Mouse (Mus musculus) c-Kit-positive CD71-positive TER-119-positive erythroid progenitor cells, embryonic 14.5 days (primary cell): ENCODE measurements at regions not wholly inside any gene's neighbourhood (a gene's known extent, or its start where the extent isn't known, plus 50 kb on each side); places are given as distances from the start of the nearest gene placed in this dataset.

Experiments used
- DNase-seq: peaks from one replicate; pipeline ENCODE4 v3.0.0-alpha.2; 2013; ENCODE audit warnings: low spot score

- no peak for DNase-seq
Measured at GRCm38 (mm10) chr8:92132949-92133348, 224.5 kb upstream of the Irx5 start.

DNA sequence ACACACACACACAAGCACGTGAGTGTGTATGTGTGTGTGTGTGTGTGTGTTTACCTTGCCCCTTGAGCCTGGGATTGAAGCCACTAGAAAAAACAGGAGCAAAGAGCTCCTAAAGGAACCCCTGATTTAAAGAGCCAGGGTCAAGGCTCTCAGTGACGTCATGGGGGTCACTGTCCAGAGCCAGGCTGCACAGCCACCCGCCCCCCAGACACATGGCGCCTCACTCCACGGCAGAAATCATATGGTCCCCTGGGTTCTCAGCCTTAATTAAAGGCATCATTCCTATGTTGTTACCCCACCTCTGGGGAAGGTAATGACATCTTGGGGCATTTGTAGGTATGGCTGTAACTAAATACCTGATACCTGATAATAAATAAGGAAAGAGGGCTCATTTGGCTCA, 224.9 kb upstream of the Irx5 start:
- DNase-seq: no peak

DNA sequence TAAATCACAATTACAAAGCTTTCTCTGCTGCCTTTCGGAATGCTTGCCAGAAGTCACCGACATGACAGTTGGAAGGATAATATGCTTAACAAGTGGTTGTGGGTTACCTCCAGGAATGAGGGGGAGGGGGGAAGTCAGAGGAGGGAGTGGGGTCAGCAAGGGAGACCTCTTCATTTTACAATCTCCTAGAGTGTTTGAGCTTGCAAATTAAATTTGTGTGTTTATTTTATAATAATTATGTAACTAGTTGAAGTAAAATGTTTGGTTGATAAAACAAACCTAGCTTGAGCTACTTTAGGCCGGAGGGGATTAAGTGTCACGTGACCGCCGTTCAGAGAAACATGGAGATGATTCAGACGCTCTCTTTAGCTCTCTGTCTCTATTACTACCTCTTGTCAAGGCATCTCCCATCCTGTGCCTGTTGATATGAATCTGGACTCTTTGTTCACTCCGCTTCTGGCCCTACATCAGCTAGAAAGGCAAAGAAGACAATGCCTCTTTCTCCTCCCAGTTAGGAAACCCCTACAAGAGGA, 227.3 kb upstream of the Irx5 start:
- DNase-seq: no peak

- DNase-seq: no peak
Measured at GRCm38 (mm10) chr8:92129241-92130015, 228.0 kb upstream of the Irx5 start.

DNA sequence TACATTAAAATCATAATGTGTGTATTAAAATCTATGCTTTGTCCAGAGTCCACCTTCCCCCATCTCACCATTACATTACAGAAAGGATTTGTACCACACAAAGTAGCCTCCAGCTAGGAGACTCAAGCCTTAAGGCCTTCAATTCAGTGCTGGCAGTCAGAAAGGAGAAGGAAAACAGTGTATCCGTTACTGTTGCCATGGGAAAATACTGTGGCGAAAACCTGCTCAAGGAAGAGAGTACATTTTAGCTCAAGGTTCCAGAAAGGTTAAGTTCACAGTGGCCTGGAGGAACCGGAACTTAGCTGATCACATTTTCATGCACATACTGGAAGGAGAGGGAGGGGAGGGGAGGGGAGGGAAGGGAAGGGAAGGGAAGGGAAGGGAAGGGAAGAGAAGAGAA, 231.8 kb upstream of the Irx5 start:
- DNase-seq: no peak

DNA sequence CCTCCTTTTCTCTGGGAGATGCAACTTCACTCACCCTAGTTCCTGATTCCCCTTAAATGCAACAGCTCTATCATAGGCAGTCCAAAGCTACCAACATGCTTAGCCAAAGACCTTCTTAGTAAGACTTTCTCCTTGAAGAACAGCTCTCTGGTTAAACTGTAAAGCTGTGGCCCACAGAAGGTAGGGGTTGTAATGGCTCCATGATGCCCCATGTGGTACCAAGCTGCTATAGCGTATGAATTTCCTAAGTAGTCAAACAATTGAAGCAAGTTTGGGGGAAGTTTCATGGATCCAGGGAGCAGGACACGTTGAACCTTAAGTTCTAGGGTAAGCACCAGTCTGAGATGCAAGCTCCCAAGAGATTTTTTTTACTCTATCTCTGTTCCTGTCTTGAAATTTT, 236.1 kb upstream of the Irx5 start:
- no peak for DNase-seq

GRCm38 (mm10) chr8:92115479-92116267, 241.8 kb upstream of the Irx5 start:
- no peak for DNase-seq

GRCm38 (mm10) chr8:92114311-92115275, 242.8 kb upstream of the Irx5 start:
- DNase-seq: no peak

GRCm38 (mm10) chr8:92113901-92114300, 243.5 kb upstream of the Irx5 start:
- no peak for DNase-seq

- DNase-seq: no peak
Measured at GRCm38 (mm10) chr8:92113386-92113785, 244.0 kb upstream of the Irx5 start.

- DNase-seq: no peak
Measured at GRCm38 (mm10) chr8:92104561-92104960, 252.9 kb upstream of the Irx5 start.

DNA sequence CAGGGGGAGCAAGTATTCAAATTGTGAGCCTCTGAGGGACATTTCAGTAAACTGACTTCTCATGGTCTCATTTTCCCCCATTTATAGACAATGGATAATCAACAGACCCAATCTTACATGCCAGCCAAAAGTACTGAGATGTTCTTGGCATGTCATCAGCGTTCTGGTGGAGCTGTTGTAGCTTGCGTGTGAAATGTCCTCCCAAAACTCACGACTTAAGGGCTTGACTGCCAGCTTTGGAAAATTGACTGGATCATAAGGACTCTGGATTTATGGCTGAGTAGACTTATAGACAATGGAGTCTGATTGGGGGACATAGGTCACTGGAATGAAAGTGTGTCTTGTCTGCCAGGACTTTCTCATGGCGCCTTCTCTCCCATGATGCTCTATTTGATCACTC, 254.9 kb upstream of the Irx5 start:
- no peak for DNase-seq

GRCm38 (mm10) chr8:92095276-92095675, 262.1 kb upstream of the Irx5 start:
- DNase-seq: no peak

DNA sequence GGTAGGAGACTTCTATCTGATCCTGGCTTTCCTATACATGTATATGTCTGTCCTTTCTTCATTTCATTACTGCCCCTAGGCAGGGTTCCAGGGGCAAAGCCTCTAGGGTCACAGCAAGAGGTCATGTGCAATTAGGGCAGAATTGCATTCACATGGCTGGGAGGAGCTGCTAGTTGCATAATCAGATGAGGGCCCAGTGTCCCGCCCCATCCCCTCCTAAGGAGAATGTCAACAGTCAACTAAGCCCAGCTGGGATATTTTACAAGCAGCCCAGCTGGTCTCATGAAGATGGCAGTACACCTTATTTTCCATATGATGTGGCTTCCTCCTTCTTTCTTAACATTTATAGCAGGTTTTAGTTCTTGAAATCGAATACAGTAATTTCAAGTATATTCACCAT, 273.3 kb upstream of the Irx5 start:
- no peak for DNase-seq

- DNase-seq: no peak
Measured at GRCm38 (mm10) chr8:92081900-92082299, 275.5 kb upstream of the Irx5 start.

- no peak for DNase-seq
Measured at GRCm38 (mm10) chr8:92080852-92081251, 276.6 kb upstream of the Irx5 start.

- no peak for DNase-seq
Measured at GRCm38 (mm10) chr8:92077611-92078010, 275.7 kb upstream of the Irx3 start.

DNA sequence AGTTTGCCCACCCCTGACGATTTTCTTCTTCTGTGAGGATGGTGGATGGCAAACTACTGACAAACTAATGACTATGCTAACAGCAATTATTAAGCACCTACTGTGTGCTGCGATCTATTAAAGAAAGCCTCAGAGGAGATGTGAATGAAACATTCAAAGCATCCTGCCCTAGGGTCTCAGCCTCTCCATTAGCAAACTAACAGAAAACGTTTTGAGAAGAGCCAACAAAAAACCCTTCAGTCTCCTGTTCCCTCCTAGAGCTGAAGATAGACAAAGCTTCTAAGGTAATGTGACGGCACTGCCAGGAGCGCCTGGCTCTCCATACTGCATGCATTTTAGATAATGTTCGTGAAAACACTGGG, 270.4 kb upstream of the Irx3 start:
- DNase-seq: no peak

DNA sequence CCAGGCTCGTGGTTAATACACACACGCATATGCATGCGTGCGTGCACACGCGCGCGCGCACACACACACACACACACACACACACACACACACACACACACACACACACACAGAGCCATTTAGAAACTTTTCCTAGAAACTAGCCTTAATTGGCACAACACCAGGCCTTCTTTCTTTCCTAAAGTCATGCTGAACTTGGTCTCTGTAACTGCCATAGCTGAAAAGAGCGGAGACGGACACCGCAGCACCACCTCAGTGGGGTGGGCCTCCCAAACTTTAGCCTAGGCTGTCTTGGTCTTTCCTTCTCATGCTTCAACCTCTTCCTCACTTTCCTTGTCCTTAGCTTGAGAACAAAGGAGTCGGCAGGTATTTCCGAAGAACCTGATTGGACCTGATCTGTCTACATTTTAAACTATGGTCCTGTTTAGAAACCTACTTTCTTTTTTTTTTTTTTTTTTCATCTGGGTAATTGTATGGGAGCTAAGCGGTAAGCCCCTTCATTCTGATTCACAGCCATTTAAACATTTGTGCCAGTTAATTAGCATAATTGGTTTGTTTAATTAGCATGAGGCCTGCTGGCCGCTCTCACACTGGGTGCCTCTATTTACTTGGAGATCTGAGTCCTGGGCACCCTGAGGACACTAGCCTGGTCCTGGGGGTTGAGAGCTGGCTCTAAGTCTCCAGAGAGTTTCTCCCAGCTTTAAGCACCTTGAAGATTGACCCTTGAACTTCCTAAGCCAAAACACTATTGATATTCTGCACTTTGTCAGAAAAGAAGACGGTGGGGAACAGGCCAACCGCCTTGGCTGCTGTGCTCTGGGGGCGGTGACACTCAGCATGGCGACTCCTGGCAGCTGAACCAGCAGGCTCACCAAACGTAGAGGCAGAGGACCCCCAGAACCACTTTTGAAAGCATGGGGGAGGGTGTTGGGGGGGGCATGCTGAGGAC, 269.7 kb upstream of the Irx3 start:
- no peak for DNase-seq

DNA sequence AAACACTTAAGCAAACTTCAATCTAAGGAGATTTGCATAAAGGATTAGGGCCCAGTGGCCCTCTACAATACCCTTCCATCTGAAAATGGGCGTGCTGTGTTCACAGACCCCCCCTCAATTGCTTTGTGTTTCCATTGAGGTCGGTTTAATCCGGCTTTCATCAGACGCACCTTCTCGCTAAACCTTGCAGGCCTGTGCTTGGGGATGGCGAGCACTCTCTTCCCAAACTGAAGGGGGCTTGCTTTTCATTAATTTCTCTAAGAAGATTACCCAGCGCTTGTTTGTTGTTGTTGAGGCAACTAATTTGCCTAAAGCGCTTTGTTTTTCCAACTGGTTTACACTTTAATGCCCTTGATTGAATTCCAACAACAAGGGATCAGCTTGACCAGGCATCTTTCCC, 268.8 kb upstream of the Irx3 start:
- no peak for DNase-seq

DNA sequence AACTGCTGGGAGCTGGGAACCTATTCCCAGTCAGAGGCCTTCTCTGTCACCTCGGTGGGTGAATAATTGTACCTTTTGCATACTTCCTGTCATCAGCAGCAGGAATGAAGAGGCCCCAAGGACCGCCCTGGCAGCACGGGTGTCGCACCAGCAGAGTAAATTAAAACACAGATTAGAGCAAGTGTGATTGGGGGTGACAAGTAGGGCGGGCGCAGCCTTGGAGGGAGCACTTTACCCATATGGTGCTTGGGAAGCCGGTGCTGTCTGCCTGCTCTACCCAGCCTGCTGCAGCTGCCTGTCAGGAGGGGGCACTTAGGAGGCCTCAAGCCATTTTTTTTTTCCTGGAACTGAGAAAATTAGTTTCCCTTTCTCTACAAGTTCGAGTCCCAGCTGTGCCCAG, 264.6 kb upstream of the Irx3 start:
- no peak for DNase-seq
